Mouse (Mus musculus): Measurements from ENCODE around the gene Mgat3.

- TF ChIP-seq CTCF (IDR thresholded peaks at IDR 0.05; ENCODE audit: insufficient read depth, low read length) = no peak
- TF ChIP-seq POLR2A (IDR thresholded peaks at IDR 0.05; ENCODE audit: borderline replicate concordance, extremely low read depth, low read depth, low read length) = no peak
Measured at GRCm38 (mm10) chr15:80249672-80250071, 76.2 kb downstream of the Mgat3 start.
